In the genomic region with DNA sequence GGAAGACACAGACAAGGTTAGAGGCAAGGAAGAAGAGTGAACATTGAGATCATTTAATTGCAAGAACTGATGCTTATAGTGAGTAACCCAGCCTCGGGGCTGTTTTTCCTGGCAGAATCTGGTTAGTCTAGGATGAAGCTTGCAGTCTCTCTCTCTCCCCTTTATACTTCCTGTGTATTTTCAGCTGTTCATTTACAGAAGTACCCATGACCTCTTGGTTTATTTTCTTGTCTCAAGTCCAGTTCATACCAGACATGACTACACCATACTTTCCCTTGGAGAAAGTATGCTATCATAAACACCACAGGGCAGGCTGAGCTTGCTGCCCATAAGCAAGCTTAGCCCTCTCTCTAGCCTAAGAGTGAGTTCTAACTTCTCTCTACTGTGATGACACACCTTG, we compare ENCODE assay signal across 16 mouse cellular contexts. TPM values are rescaled to one million over a fixed set of nuclear protein-coding genes. Genes with fewer than 3 reads are reported as not detected.
DNase-seq lines count a peak whose midpoint lies in the region; ATAC-seq and TF ChIP-seq lines count a peak whose summit lies in the region.
"Had no signal": no experiment of that assay in that cellular context is flagged by ENCODE, and none has a peak within 500 bp of the region (broad histone marks: within the 10 kb centered on the region; RNA-seq: fewer than 3 reads in every experiment).

No protein-coding gene starts in this region.

- ATAC-seq in embryonic facial prominence, embryonic 13.5 days (ENCODE audit: insufficient number of reproducible peaks, insufficient read depth, low FRiP score, low TSS enrichment, low read depth) = no peak
- ATAC-seq in kidney, postnatal 0 days (replicated peaks; ENCODE audit: low FRiP score, low read depth) = 0 out of 2 replicates have a peak, but pooled peaks have one; percentile 29
- ATAC-seq: inflammation-experienced regulatory T-cells, adult 6 months had no signal

- TF ChIP-seq CTCF in kidney, postnatal 0 days (IDR thresholded peaks at IDR 0.05; ENCODE audit: low read depth) = no peak
- no peak for TF ChIP-seq CTCF in gastrocnemius, adult 2 months (IDR thresholded peaks at IDR 0.05)

- no peaks in the 10 kb centered on the region for H3K36me3 ChIP-seq in embryonic facial prominence, embryonic 13.5 days
- no peaks in the 10 kb centered on the region for H3K36me3 ChIP-seq in kidney, postnatal 0 days (ENCODE audit: insufficient read depth, low read length)

- intact Hi-C loops in left cerebral cortex, postnatal 4 days (cut with DNase I) = no loop called here
- intact Hi-C loops in left cerebral cortex, postnatal 14 days (cut with DNase I) = no loop called here
- intact Hi-C loops in left cerebral cortex, postnatal 25 days (cut with DNase I) = no loop called here
- intact Hi-C loops in gastrocnemius, postnatal 14 days (cut with DNase I; ENCODE audit: low total_unique reads) = no loop called here
- intact Hi-C loops in gastrocnemius, adult 2 months (cut with DNase I) = no loop called here

- H3K27me3 ChIP-seq in embryonic facial prominence, embryonic 13.5 days = no peaks in the 10 kb centered on the region
- no peaks in the 10 kb centered on the region for H3K27me3 ChIP-seq in kidney, postnatal 0 days (ENCODE audit: insufficient read depth, low read length)

- peak; percentile 17 for DNase-seq in left cerebral cortex, postnatal 4 days
- DNase-seq in left cerebral cortex, postnatal 14 days (ENCODE audit: low spot score in 2 of 2) = no peak
- peak; percentile 83 for DNase-seq in Muller cell, postnatal 12 days (ENCODE audit: inconsistent ontology term)
- peak; percentile 71 for DNase-seq in kidney, postnatal 0 days (ENCODE audit: low spot score)
- no peak for DNase-seq in left cerebral cortex, postnatal 25 days (ENCODE audit: low spot score in 2 of 2)
- DNase-seq in gastrocnemius, postnatal 14 days = no peak
- DNase-seq in gastrocnemius, adult 2 months = no peak
- DNase-seq: adrenal gland, postnatal 10 days; cerebellum, postnatal 25 days; heart, adult 18-20 months; heart, postnatal 14 days; right cerebral cortex, postnatal 14 days had no signal

- H3K9ac ChIP-seq in embryonic facial prominence, embryonic 13.5 days = no peak overlapping the region
- no peak overlapping the region for H3K9ac ChIP-seq in kidney, postnatal 0 days (ENCODE audit: low read depth, low read length)

- peak overlapping the region; percentile 36; the same call in 1 of the 2 replicates for H3K27ac ChIP-seq in embryonic facial prominence, embryonic 13.5 days
- peak overlapping the region; percentile 19; the same call in 1 of the 2 replicates for H3K27ac ChIP-seq in kidney, postnatal 0 days
- H3K27ac ChIP-seq in gastrocnemius, adult 2 months = no peak overlapping the region
- H3K27ac ChIP-seq: macrophage had no signal

- 0 out of 2 replicates have a peak, but pooled peaks cover 3% of the 10 kb centered on the region for H3K4me1 ChIP-seq in embryonic facial prominence, embryonic 13.5 days
- no peaks in the 10 kb centered on the region for H3K4me1 ChIP-seq in kidney, postnatal 0 days (replicated peaks; ENCODE audit: insufficient read depth, low read length)

- WGBS in embryonic facial prominence, embryonic 13.5 days = 58% methylated on average over 1 of the region's 1 CpGs
- WGBS in kidney, postnatal 0 days = 44% methylated on average over 1 of the region's 1 CpGs

- H3K4me3 ChIP-seq in embryonic facial prominence, embryonic 13.5 days = no peak overlapping the region
- H3K4me3 ChIP-seq in kidney, postnatal 0 days (replicated peaks; ENCODE audit: low read depth, low read length) = no peak overlapping the region
- no peak overlapping the region for H3K4me3 ChIP-seq in gastrocnemius, adult 2 months
- H3K4me3 ChIP-seq: erythroblast, embryonic 14.5 days had no signal

- no peak overlapping the region for H3K4me2 ChIP-seq in embryonic facial prominence, embryonic 13.5 days
- H3K4me2 ChIP-seq in kidney, postnatal 0 days (ENCODE audit: low read length) = no peak overlapping the region

- no peaks in the 10 kb centered on the region for H3K9me3 ChIP-seq in embryonic facial prominence, embryonic 13.5 days
- no peaks in the 10 kb centered on the region for H3K9me3 ChIP-seq in kidney, postnatal 0 days (replicated peaks; ENCODE audit: low read length)

RNA-seq across cellular contexts. Expression of gene Tfb1m, which starts 39.5 kb away (rescaled TPM):
- total RNA-seq in left cerebral cortex, postnatal 4 days (2021) = 1 to 10 TPM; 4.8 to 5.2 TPM
- 1 to 10 TPM; 6.2 to 7.2 TPM for total RNA-seq in left cerebral cortex, postnatal 14 days (2021)
- 14.1 and 16.2 TPM in 2 replicates for polyA plus RNA-seq in embryonic facial prominence, embryonic 13.5 days (2015; fragmentation: Nextera tagmentation; extraction: Ambion mirVana)
- 13.3 and 15.0 TPM in 2 replicates for polyA plus RNA-seq in kidney, postnatal 0 days (2015; fragmentation: Nextera tagmentation; extraction: Ambion mirVana)
- total RNA-seq in left cerebral cortex, postnatal 25 days (2021) = 1 to 10 TPM; 6.2 to 6.5 TPM
- total RNA-seq in gastrocnemius, postnatal 14 days (2021) = 1 to 10 TPM; 7.6 to 7.8 TPM
- 10 to 100 TPM in 1 of 2 experiments, 1 to 10 TPM in 1; 8.0 to 11.6 TPM for total RNA-seq in gastrocnemius, adult 2 months (2021)

Comparison
In these comparisons a context has a peak if more than half of its experiments do, and no peak if none do; other contexts are left out.
1. DNase-seq: peak in left cerebral cortex, postnatal 4 days (single experiment), Muller cell, postnatal 12 days (single experiment) and kidney, postnatal 0 days (single experiment); none in left cerebral cortex, postnatal 14 days (0 of 2), left cerebral cortex, postnatal 25 days (0 of 2), gastrocnemius, postnatal 14 days (single experiment) and gastrocnemius, adult 2 months (single experiment).